Mouse (Mus musculus): ENCODE data around the gene Pcx. TPM values are rescaled to one million over a fixed set of nuclear protein-coding genes. Genes with fewer than 3 reads are reported as not detected.
A peak's percentile ranks its signal among the peaks of the same experiment; 100 is the strongest.

The Pcx gene
- polyA plus RNA-seq, 1 experiment from 2014 or later, result 14.0 TPM

DNA sequence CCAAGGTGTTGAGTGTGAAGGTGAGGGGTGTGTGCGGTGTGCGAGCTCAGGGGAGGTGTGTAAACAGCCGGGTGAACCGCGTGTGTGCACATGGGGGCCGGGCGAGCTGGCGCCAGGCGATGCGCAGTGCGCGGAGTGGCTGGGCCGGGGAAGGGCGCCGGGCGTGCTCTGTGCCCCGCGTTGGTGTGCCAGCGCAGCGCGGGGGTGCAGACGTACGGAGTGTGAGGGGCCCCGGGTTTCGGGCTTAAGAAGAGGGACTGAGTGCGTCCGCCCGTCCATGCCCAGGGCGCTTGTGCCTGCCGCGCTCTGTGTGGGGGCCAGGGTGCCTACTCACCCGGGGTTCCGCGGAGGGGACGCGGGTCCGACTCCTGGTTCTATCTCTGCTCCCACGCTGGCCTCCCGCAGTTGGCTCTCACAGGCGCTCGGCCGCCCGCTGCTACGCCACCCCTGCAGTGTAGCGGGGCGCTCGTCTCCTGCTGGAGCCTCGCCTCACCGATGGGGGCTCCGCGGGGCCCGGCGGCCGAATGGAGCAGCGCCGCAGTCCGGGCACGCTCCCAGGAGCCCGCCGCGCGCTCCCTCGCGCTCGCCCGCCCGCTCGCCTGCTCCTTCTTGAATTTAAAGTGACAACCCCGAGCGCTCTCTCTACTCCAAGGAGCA, 33.5 kb upstream of the Pcx start:
- DNase-seq, result peak; percentile 76
- H3K27ac ChIP-seq (ENCODE audit: low read depth), result no peak overlapping the region
- H3K27me3 ChIP-seq (ENCODE audit: insufficient read depth, low read length), result peaks cover 23% of the 10 kb centered on the region
- H3K36me3 ChIP-seq (ENCODE audit: insufficient read depth), result no peaks in the 10 kb centered on the region
- peak; percentile 83 for ATAC-seq (ENCODE audit: insufficient read depth)
- no peak for TF ChIP-seq CTCF (IDR thresholded peaks at IDR 0.05; ENCODE audit: low read depth)
- H3K4me1 ChIP-seq (ENCODE audit: insufficient read depth), result no peaks in the 10 kb centered on the region
- peak overlapping the region; percentile 98 for H3K4me2 ChIP-seq
- peak overlapping the region; percentile 56 for H3K4me3 ChIP-seq (ENCODE audit: low read depth, low read length)
- peak overlapping the region; percentile 62 for H3K9ac ChIP-seq
- WGBS, result under 1% methylated on average over 70 of the region's 70 CpGs
- H3K9me3 ChIP-seq (ENCODE audit: low read depth, low read length), result no peaks in the 10 kb centered on the region

DNA sequence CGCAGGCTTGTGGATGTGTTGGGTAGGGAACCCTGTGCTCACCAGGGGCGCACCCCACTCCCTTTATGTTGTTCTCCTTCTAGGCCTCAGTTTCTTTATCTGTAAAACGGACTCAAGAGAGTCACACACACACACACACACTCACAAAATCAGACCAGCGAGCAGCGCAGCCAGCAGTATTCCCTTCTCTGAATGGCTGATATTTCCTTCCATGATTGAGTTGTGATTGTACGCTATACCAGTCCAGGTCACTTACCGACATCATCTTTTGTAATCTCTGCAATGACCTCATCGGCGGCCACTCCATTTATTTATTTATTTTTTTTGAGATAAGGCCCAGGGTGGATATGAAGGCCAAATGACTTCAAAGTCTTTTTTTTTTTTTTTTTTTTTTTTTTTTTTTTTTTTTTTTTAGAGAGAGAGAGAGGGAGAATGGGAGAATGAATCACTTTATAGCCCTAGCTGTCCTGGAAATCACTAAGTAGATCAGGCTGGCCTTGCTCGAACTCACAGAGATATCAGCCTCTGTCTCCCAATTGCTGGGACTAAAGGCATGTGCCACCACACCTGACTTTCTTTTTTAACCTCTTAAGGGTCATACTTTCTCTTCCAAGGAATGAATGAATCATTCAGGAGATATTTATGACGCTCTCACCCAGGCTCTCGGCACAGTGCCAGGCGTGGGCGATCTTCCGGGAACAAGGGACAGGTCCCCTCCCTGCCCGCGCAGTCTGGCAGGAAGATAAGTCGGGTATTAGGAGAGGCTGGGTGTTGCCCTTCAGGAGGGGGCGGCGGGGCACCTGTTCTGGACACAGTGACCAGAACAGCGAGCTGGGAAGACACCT, 32.7 kb upstream of the Pcx start, which contains the start of gene Syt12:
Gene Syt12 (minus strand): TSS at position 103 of the 845 bp plus-strand sequence.
- Histone ChIP-seq H3K27ac (ENCODE audit: low read depth) (no peak within 1 kb of the TSS; the same call in 1 of the 2 replicates), H3K9ac (peak within 1 kb of the TSS; percentile 62), H3K4me1 (ENCODE audit: insufficient read depth) (no peaks in the 10 kb centered on the region), H3K36me3 (ENCODE audit: insufficient read depth) (no peaks in the 10 kb centered on the region), H3K9me3 (ENCODE audit: low read depth, low read length) (no peaks in the 10 kb centered on the region), H3K4me3 (ENCODE audit: low read depth, low read length) (peak within 1 kb of the TSS; percentile 56), H3K27me3 (ENCODE audit: insufficient read depth, low read length) (peaks cover 23% of the 10 kb centered on the region), H3K4me2 (peak within 1 kb of the TSS; percentile 98)
- ATAC-seq (ENCODE audit: insufficient read depth) (peak; percentile 11; the same call in 1 of the 2 replicates), DNase-seq (peak; percentile 74)
- no peak for TF ChIP-seq CTCF (IDR thresholded peaks at IDR 0.05; ENCODE audit: low read depth)
- 11% methylated on average over 21 of the region's 21 CpGs for WGBS

DNA sequence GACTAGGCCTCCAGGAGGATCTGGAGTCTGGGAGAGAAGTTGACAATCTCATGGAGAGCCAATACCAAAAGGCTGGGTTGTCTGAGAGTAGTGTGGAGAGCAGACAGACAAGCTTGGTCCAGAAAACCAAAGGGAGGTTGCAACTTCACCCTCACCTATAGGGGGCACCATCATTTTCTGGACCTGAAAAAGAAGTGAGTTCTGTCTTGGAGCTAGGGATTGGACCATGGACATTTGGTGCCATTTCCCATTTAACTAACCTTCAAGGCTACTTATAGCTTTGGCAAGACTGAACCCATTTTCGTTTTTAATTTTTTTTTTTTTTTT, 32.1 kb upstream of the Pcx start:
- DNase-seq, result peak; percentile 49
- WGBS, result 34% methylated on average over 1 of the region's 1 CpGs
- ATAC-seq (ENCODE audit: insufficient read depth), result 0 out of 2 replicates have a peak, but pooled peaks have one; percentile 13

DNA sequence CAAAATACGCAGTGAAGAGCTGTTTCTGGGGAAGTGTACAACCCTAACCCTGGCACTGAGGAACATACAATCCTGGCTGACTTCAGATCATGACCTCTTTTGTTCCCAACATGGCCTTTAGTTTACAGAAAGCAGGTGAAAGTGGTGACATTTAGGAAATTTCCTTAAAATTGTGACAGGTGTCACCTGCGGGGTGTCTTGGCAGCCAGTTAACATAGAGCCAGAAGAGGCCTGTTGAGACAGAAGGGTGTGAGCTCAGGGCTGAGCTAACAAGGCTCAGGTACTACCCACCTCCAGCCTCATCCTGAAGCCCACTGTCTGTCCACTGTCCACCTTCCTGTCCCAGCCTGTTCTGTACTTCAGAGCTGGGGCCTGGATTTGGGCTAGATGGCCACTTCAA, 30.2 kb upstream of the Pcx start:
- Histone ChIP-seq H3K9ac (no peak overlapping the region), H3K9me3 (ENCODE audit: low read depth, low read length) (no peaks in the 10 kb centered on the region), H3K27ac (ENCODE audit: low read depth) (no peak overlapping the region), H3K36me3 (ENCODE audit: insufficient read depth) (no peaks in the 10 kb centered on the region), H3K4me2 (no peak overlapping the region), H3K4me1 (ENCODE audit: insufficient read depth) (no peaks in the 10 kb centered on the region), H3K4me3 (ENCODE audit: low read depth, low read length) (no peak overlapping the region), H3K27me3 (ENCODE audit: insufficient read depth, low read length) (peaks cover 20% of the 10 kb centered on the region)
- DNase-seq (no peak), ATAC-seq (ENCODE audit: insufficient read depth) (no peak)
- TF ChIP-seq CTCF (IDR thresholded peaks at IDR 0.05; ENCODE audit: low read depth), result no peak
- WGBS, result 72% methylated on average over 2 of the region's 2 CpGs

More for the DNA sequence above, 32.1 kb upstream of the Pcx start:
- Histone ChIP-seq H3K9ac (no peak overlapping the region), H3K4me3 (ENCODE audit: low read depth, low read length) (no peak overlapping the region), H3K4me1 (ENCODE audit: insufficient read depth) (no peaks in the 10 kb centered on the region), H3K36me3 (ENCODE audit: insufficient read depth) (no peaks in the 10 kb centered on the region), H3K27ac (ENCODE audit: low read depth) (no peak overlapping the region; the same call in 1 of the 2 replicates), H3K9me3 (ENCODE audit: low read depth, low read length) (no peaks in the 10 kb centered on the region), H3K4me2 (peak overlapping the region; percentile 23), H3K27me3 (ENCODE audit: insufficient read depth, low read length) (peaks cover 23% of the 10 kb centered on the region)
- peak; percentile 63 for TF ChIP-seq CTCF (IDR thresholded peaks at IDR 0.05; ENCODE audit: low read depth)

DNA sequence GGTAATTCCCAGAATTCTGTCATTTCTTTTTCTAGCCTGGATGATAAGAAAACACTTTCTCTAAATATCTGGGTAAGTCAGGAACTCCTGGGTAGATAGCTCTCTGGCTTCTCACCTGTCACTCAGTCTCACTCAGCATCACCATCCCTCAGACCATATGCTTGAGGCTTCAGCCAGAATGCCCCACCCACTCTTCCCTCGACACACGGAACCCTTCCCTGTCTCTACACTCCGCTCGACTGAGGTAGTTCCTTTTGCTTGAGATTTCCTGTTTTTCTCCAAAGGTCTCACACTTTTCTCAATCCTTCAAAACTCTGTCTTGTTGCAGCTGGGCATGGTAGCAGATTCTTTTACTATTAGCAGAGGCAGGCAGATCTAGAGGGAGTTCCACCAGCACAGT, 28.9 kb upstream of the Pcx start:
- ATAC-seq (ENCODE audit: insufficient read depth), result no peak
- WGBS, result 23% methylated on average over 4 of the region's 4 CpGs

DNA sequence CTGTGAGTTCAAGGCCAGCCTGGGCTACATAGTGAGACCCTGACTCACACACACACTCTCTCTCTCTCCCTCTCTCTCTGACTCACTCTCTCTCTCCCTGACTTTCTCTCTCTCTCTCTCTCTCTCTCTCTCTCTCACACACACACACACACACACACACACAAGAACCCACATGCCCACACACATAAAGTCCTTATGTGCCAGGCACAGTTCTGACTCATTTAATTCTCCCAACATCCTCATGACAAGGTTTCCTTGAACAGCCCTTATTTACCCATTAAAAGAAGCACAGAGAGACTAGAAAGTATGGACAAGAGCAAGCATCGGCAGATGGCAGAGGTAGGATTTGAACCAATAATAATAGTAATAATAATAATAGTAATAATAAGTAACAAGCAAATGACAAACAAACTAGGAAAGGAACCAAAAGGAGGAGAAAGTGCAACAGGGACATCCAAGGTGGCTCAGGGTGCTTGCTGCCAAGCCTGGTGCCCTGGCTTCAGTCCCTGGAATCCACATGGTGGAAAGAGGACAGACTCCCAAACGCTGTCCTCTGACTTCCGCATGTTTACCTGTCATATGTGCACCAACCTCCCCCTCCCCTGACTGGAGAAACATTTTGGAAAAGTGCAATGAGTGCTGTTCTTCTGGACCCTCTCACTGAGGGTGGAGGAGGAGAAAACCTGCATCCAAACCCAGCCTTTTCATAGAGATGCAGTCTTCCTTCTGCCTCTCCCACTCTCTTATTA, 28.0 kb upstream of the Pcx start:
- Histone ChIP-seq H3K9ac (no peak overlapping the region), H3K4me2 (no peak overlapping the region), H3K4me3 (ENCODE audit: low read depth, low read length) (no peak overlapping the region), H3K4me1 (ENCODE audit: insufficient read depth) (no peaks in the 10 kb centered on the region), H3K27ac (ENCODE audit: low read depth) (no peak overlapping the region), H3K27me3 (ENCODE audit: insufficient read depth, low read length) (0 out of 2 replicates have a peak, but pooled peaks cover 5% of the 10 kb centered on the region), H3K9me3 (ENCODE audit: low read depth, low read length) (no peaks in the 10 kb centered on the region), H3K36me3 (ENCODE audit: insufficient read depth) (no peaks in the 10 kb centered on the region)
- no peak for DNase-seq
- no peak for TF ChIP-seq CTCF (IDR thresholded peaks at IDR 0.05; ENCODE audit: low read depth)
- 81% methylated on average over 3 of the region's 3 CpGs for WGBS
- no peak for ATAC-seq (ENCODE audit: insufficient read depth)

More for the DNA sequence above, 28.9 kb upstream of the Pcx start:
- DNase-seq, result no peak
- no peak overlapping the region for H3K4me3 ChIP-seq (ENCODE audit: low read depth, low read length)
- H3K36me3 ChIP-seq (ENCODE audit: insufficient read depth), result no peaks in the 10 kb centered on the region
- H3K9ac ChIP-seq, result no peak overlapping the region
- no peak overlapping the region for H3K27ac ChIP-seq (ENCODE audit: low read depth)
- peaks cover 11% of the 10 kb centered on the region for H3K27me3 ChIP-seq (ENCODE audit: insufficient read depth, low read length)
- TF ChIP-seq CTCF (IDR thresholded peaks at IDR 0.05; ENCODE audit: low read depth), result no peak
- H3K9me3 ChIP-seq (ENCODE audit: low read depth, low read length), result no peaks in the 10 kb centered on the region
- H3K4me2 ChIP-seq, result no peak overlapping the region
- no peaks in the 10 kb centered on the region for H3K4me1 ChIP-seq (ENCODE audit: insufficient read depth)
